Mouse (Mus musculus) layer of hippocampus, adult 18-20 months (tissue): ENCODE data around the gene Paics. TPM values are rescaled to one million over a fixed set of nuclear protein-coding genes. Genes with fewer than 3 reads are reported as not detected.
"Not testable (repeated sequence)": the region's sequence is repeated elsewhere in the genome, so short reads cannot be mapped to it uniquely, and the experiment has no call there.

Experiments
- DNase-seq, 2 experiments: peaks; one replicate each; pipeline ENCODE4 v3.0.0; 2022; ENCODE audit warnings: low spot score in 2 of 2
- total RNA-seq, 2 experiments: library from RNA; stranded (reverse); gene quantifications; 2 replicates each; pipeline ENCODE4 v1.2.3; 2021

Paics gene
- total RNA-seq, 2 experiments from 2014 or later: 89.6 to 91.3 TPM

- DNase-seq: peak in 1 of 2 experiments; percentile 28
Observed at GRCm38 (mm10) chr5:76950343-76951105, 583 bp upstream of the Paics start.

- no peak for DNase-seq
Observed at GRCm38 (mm10) chr5:76952112-76953040, 1.3 kb downstream of the Paics start.

- no peak for DNase-seq
Observed at GRCm38 (mm10) chr5:76953794-76954193, 2.7 kb downstream of the Paics start.

- no peak for DNase-seq
Observed at GRCm38 (mm10) chr5:76954271-76954900, 3.3 kb downstream of the Paics start.

GRCm38 (mm10) chr5:76955474-76955873 is 4.4 kb downstream of the Paics start:
- DNase-seq: no peak

- DNase-seq: no peak
Observed at GRCm38 (mm10) chr5:76957954-76958353, 6.8 kb downstream of the Paics start.

- no peak for DNase-seq
Observed at GRCm38 (mm10) chr5:76959587-76959986, 8.5 kb downstream of the Paics start.

- no peak for DNase-seq
Observed at GRCm38 (mm10) chr5:76962545-76962944, 11.4 kb downstream of the Paics start.

GRCm38 (mm10) chr5:76964651-76965050 is 13.5 kb downstream of the Paics start:
- no peak for DNase-seq

GRCm38 (mm10) chr5:76969250-76969649 is 18.1 kb downstream of the Paics start:
- no peak for DNase-seq

- DNase-seq: not testable (repeated sequence)
Observed at GRCm38 (mm10) chr5:76971115-76971514, 20.0 kb downstream of the Paics start.

- DNase-seq: no peak
Observed at GRCm38 (mm10) chr5:76973488-76973887, 22.4 kb downstream of the Paics start.

- DNase-seq: peak in 1 of 2 experiments; percentile 17
Observed at GRCm38 (mm10) chr5:76974207-76974553, 23.1 kb downstream of the Paics start.

- DNase-seq: peak; percentile 58 to 84
Observed at GRCm38 (mm10) chr5:76974554-76975285, 23.6 kb downstream of the Paics start, which contains the start of gene Srp72. Srp72 (plus strand) TSS chr5:76974683.

GRCm38 (mm10) chr5:76975736-76976135 is 24.6 kb downstream of the Paics start:
- DNase-seq: no peak

GRCm38 (mm10) chr5:76984015-76984414 is 32.9 kb downstream of the Paics start:
- no peak for DNase-seq

- DNase-seq: peak in 1 of 2 experiments; percentile 32
Observed at GRCm38 (mm10) chr5:76990789-76991188, 39.7 kb downstream of the Paics start.

GRCm38 (mm10) chr5:76993174-76993814 is 42.2 kb downstream of the Paics start:
- no peak for DNase-seq

- DNase-seq: peak in 1 of 2 experiments; percentile 46
Observed at GRCm38 (mm10) chr5:76998416-76998815, 47.3 kb downstream of the Paics start.

GRCm38 (mm10) chr5:77001192-77001591 is 50.1 kb downstream of the Paics start:
- DNase-seq: no peak
